Mouse (Mus musculus) testis, adult 2 months (tissue): ENCODE data around the gene Tmem104. TPM values are rescaled to one million over a fixed set of nuclear protein-coding genes. Genes with fewer than 3 reads are reported as not detected.

Experiments used
- H3K27ac ChIP-seq: fragments of 200-500 bp; 2 replicates; pipeline ENCODE4 v1.5.1; 2012; ENCODE audit warnings: low read depth, low read length; ENCODE audit not compliant: control insufficient read depth, insufficient read depth
- H3K27me3 ChIP-seq: fragments of 200-500 bp; 2 replicates; pipeline ENCODE4 v1.6.1; 2012; ENCODE audit warnings: mild to moderate bottlenecking, low read length, moderate library complexity; ENCODE audit not compliant: control insufficient read depth, insufficient read depth
- H3K36me3 ChIP-seq: fragments of 200-500 bp; 2 replicates; pipeline ENCODE4 v1.6.1; 2012; ENCODE audit warnings: mild to moderate bottlenecking, low read length; ENCODE audit not compliant: control insufficient read depth, insufficient read depth
- H3K4me1 ChIP-seq: fragments of 200-500 bp; 2 replicates; pipeline ENCODE4 v1.6.1; 2012; ENCODE audit warnings: low read length; ENCODE audit not compliant: control insufficient read depth, insufficient read depth
- H3K4me3 ChIP-seq: fragments of 200-500 bp; 2 replicates; pipeline ENCODE4 v1.5.1; 2012; ENCODE audit warnings: low read depth, mild to moderate bottlenecking, low read length, moderate library complexity, mixed read lengths; ENCODE audit not compliant: control insufficient read depth
- CTCF ChIP-seq: fragments of 200-500 bp; IDR thresholded peaks from 2 replicates; pipeline ENCODE4 v1.5.1; 2012; ENCODE audit warnings: low read depth, mild to moderate bottlenecking, inconsistent platforms, low read length, moderate library complexity; ENCODE audit not compliant: control insufficient read depth, insufficient read depth, insufficient replicate concordance
- POLR2A ChIP-seq: fragments of 200-500 bp; IDR thresholded peaks from 2 replicates; pipeline ENCODE4 v1.6.1; 2012; ENCODE audit warnings: low read depth, mild to moderate bottlenecking, inconsistent platforms, low read length, moderate library complexity; ENCODE audit not compliant: control insufficient read depth
- polyA plus RNA-seq: library from polyadenylated mRNA; depleted of rRNA; stranded (reverse); fragments of >200 nt; gene quantifications from 2 replicates; pipeline ENCODE4 v1.2.3, GENCODE M21; 2012

Tmem104 gene
- polyA plus RNA-seq, 1 experiment, result 9.0 TPM

DNA sequence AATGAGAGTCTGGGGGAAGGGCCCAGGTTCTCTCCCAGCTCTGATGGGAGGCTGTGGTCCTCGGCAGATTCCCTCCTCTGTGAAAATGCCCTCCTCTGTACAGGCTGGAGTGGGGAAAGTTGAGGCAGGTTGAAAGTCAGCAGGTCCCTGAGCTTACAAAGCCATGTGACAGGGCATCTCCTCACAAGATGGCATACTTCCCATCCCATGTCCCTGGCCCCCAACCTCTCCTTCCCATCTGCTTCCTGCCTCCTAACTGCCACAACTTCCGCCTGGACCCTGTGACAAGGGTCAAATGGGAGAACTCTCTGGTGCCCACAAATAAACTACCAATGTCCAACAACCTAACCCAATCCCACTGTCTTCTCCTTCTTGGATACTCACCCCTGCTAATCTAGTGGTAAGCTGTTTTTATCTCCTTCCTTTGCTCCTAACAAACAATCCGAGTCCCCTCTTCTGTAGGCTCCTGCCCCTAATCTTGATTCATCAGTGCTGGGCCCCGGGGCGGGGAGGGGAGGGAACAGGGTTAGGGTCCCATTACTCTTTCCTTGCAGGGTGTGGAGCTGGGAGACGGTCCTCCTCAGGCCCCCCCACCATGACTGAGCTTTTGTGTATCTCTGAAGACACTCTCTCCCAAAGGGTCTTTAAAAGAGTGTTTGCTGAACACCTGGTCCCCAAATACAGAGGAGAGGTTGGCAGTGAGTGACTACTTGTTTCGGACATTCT, 77.0 kb downstream of the Tmem104 start:
- peaks cover 18% of the 10 kb centered on the region for H3K4me1 ChIP-seq
- no peaks in the 10 kb centered on the region; the same call in 1 of the 2 replicates for H3K27me3 ChIP-seq
- no peak for TF ChIP-seq CTCF
- H3K27ac ChIP-seq, result no peak overlapping the region
- no peaks in the 10 kb centered on the region for H3K36me3 ChIP-seq
- H3K4me3 ChIP-seq, result no peak overlapping the region

GRCm38 (mm10) chr11:115264862-115265668, 77.8 kb downstream of the Tmem104 start:
- Histone ChIP-seq H3K36me3 (no peaks in the 10 kb centered on the region), H3K4me3 (no peak overlapping the region), H3K27ac (no peak overlapping the region), H3K4me1 (peaks cover 18% of the 10 kb centered on the region), H3K27me3 (no peaks in the 10 kb centered on the region; the same call in 1 of the 2 replicates)
- TF ChIP-seq POLR2A, result no peak
- peak; percentile 29; the same call in 1 of the 2 replicates for TF ChIP-seq CTCF

DNA sequence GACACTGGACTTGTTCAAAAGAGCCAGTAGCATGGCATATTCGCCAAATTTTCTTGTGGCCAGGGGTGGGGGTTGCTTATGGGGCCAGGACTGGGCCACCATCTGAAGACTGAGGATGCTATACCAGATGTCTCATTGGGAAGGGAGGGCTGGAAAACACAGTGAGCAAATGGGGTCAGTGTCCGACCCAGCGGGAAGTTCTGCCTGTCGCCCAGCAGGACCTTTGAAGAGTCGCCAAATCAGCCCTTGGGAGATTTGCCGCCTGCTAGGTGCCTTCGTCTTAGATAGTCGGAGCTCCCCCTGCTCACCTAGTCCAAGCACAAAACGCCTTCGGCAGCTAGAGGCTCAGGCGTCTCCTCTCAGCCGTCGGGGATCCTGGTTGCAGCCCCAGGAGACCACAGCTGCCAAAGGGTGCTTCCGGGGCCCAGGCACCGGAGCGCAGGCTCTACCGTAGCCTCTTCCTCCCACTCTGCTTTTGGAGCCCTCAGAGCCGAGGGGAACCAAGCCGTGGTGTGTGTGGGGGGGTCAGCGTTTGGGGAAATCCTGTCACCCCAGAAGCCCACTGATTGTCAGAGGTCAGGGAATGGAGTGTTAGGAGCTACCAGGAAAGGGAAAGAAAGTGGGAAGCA, 78.6 kb downstream of the Tmem104 start:
- TF ChIP-seq POLR2A, result no peak
- no peak for TF ChIP-seq CTCF
- Histone ChIP-seq H3K27ac (no peak overlapping the region), H3K27me3 (no peaks in the 10 kb centered on the region; the same call in 1 of the 2 replicates), H3K4me1 (peaks cover 18% of the 10 kb centered on the region), H3K36me3 (no peaks in the 10 kb centered on the region), H3K4me3 (no peak overlapping the region; the same call in 1 of the 2 replicates)

- Histone ChIP-seq H3K36me3 (no peaks in the 10 kb centered on the region), H3K27ac (no peak overlapping the region), H3K4me1 (peaks cover 18% of the 10 kb centered on the region), H3K4me3 (no peak overlapping the region), H3K27me3 (no peaks in the 10 kb centered on the region; the same call in 1 of the 2 replicates)
- TF ChIP-seq CTCF, result no peak
- no peak for TF ChIP-seq POLR2A
Observed at GRCm38 (mm10) chr11:115266400-115266778, 79.1 kb downstream of the Tmem104 start.

DNA sequence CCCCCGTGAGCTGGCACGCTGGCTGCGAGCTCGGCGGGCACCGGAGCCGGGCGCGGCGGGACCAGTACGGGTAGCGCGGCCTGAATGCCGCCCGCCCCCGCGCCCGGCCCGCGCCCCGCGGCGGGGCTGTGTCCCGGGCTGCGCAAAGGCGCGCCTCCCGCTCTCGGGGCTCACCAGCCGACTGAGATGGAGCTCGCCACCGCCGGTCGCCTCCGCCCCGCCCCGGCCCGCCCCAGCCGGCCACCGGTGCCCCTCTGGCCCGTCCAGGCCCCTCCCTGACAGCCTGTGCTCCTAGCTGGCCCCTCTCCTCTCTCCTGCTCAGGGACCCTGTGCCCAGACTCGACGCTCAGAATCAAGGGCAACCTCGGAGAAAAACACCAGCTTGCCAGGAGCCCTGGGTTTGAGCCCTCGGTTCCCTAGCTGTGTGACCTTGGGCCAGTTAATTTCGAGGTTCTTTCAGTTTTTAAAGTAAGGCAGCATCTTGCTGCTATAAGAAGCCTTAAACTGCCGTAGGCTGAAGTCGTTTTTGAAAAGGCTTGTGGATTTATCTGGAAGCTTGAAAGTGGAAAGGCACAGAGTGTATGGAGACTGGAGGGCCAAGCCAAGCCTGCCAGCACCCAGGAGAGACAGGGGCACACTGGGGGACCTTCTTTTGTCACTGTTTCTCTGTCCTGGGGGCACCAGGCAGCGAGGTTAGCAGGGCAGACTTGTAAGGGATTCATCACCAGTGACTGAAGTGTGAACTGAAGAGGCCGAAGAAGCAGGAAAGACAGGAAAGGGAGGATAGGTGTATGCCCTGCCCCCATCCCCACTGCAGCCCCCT, 80.0 kb downstream of the Tmem104 start, which contains the start of gene Grin2c:
Gene Grin2c (minus strand): TSS at position 183 of the 823 bp plus-strand sequence.
- Histone ChIP-seq H3K4me1 (peaks cover 18% of the 10 kb centered on the region), H3K27ac (no peak within 1 kb of the TSS), H3K27me3 (no peaks in the 10 kb centered on the region; the same call in 1 of the 2 replicates)

GRCm38 (mm10) chr11:115267958-115268357, 80.7 kb downstream of the Tmem104 start:
- Histone ChIP-seq H3K4me3 (no peak overlapping the region), H3K4me1 (peaks cover 18% of the 10 kb centered on the region), H3K27me3 (no peaks in the 10 kb centered on the region; the same call in 1 of the 2 replicates), H3K36me3 (no peaks in the 10 kb centered on the region), H3K27ac (no peak overlapping the region)
- TF ChIP-seq CTCF, result no peak
- TF ChIP-seq POLR2A, result no peak

More for the DNA sequence above, 80.0 kb downstream of the Tmem104 start, which contains the start of gene Grin2c:
- no peak within 1 kb of the TSS; the same call in 1 of the 2 replicates for H3K4me3 ChIP-seq
- H3K36me3 ChIP-seq, result no peaks in the 10 kb centered on the region
- no peak for TF ChIP-seq POLR2A
